Mouse (Mus musculus) midbrain, embryonic 12.5 days (tissue): Measurements from ENCODE around the gene Kif27. TPM values are rescaled to one million over a fixed set of nuclear protein-coding genes. Genes with fewer than 3 reads are reported as not detected.
"Not testable (repeated sequence)": the region's sequence is repeated elsewhere in the genome, so short reads cannot be mapped to it uniquely, and the experiment has no call there.

ENCODE experiments used
- ATAC-seq: fragments of 200-750 bp; cut with Nextera tagmentation; 2 replicates; pipeline ENCODE4 v1.8.0; 2017; ENCODE audit warnings: low read depth, moderate TSS enrichment, moderate library complexity; ENCODE audit not compliant: low FRiP score
- H3K27ac ChIP-seq: fragments of 300-500 bp; sonication (generic); replicated peaks from 2 replicates; pipeline ENCODE4 v1.5.1; 2016; ENCODE audit warnings: mild to moderate bottlenecking
- H3K27me3 ChIP-seq: fragments of 300-500 bp; sonication (generic); 2 replicates; pipeline ENCODE4 v1.6.1; 2016; ENCODE audit warnings: mild to moderate bottlenecking
- H3K36me3 ChIP-seq: fragments of 300-500 bp; sonication (generic); 2 replicates; pipeline ENCODE4 v1.6.1; 2016
- H3K4me1 ChIP-seq: fragments of 300-500 bp; sonication (generic); 2 replicates; pipeline ENCODE4 v1.6.1; 2016
- H3K4me2 ChIP-seq: fragments of 300-500 bp; sonication (generic); replicated peaks from 2 replicates; pipeline ENCODE4 v1.6.1; 2016; ENCODE audit warnings: mild to moderate bottlenecking, moderate library complexity
- H3K4me3 ChIP-seq: fragments of 300-500 bp; sonication (generic); 2 replicates; pipeline ENCODE4 v1.5.1; 2016; ENCODE audit warnings: mild to moderate bottlenecking
- H3K9ac ChIP-seq: fragments of 300-500 bp; sonication (generic); replicated peaks from 2 replicates; pipeline ENCODE4 v1.6.1; 2016; ENCODE audit warnings: mild to moderate bottlenecking, moderate library complexity
- H3K9me3 ChIP-seq: fragments of 300-500 bp; sonication (generic); 2 replicates; pipeline ENCODE4 v1.6.1; 2016; ENCODE audit warnings: mild to moderate bottlenecking
- WGBS: fragments of 180-500 bp; shearing (Covaris S2); methylation state at CpG from one replicate; pipeline ENCODE4 v1.1.7; 2016; 5-methylcytosine and 5-hydroxymethylcytosine counted together
- polyA plus RNA-seq: library from polyadenylated mRNA; unstranded; fragments of >200 nt; fragmentation: Nextera tagmentation; extraction: Ambion mirVana; gene quantifications from 2 replicates; pipeline ENCODE4 v1.2.1, GENCODE M21; 2016

Gene Kif27
- 1.3 and 1.4 TPM in 2 replicates for polyA plus RNA-seq

DNA sequence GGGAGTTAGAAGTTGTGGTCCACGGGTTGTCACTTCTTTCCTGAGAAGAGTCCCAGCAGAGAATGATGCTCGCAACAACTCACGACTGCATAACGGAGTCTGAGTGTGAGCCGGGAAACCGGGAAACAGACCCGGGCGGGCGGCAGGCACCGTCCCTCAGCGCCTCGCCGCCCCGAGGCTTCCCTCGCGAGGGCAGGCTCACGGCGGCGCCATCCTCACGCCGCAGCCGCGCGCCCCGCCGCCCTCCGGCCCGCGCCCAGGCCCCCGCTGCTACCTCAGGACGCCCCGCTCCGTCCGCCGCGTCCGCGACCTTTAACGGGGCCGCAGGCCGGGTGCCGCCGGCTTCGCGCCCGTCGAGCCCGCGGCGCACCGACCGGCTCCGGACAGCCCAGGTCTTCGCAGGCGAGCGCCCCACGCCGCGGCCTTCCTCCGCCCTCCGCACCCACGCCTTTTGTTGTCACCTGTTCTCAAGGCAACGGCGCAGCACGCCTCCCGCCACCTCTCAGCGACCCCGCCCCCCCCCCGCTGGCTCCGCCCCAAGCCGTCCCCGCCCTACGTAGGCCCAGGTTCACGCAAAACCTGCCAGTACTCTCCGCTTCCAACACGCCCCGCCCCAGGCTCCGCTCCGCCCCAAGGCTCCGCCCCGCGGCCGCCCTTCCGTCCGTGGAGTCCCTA is at the start of gene Kif27:
Gene Kif27, minus strand, starts transcription at position 494 of the 675 bp plus-strand sequence.
- Histone ChIP-seq H3K4me1 (0 out of 2 replicates have a peak, but pooled peaks cover 3% of the 10 kb centered on the region), H3K9me3 (no peaks in the 10 kb centered on the region), H3K27me3 (peaks cover 5% of the 10 kb centered on the region), H3K27ac (peak within 1 kb of the TSS; percentile 25; the same call in 1 of the 2 replicates), H3K4me2 (peak within 1 kb of the TSS; percentile 94), H3K36me3 (no peaks in the 10 kb centered on the region), H3K4me3 (peak within 1 kb of the TSS; percentile 70), H3K9ac (peak within 1 kb of the TSS; percentile 51)
- peak; percentile 98 for ATAC-seq
- under 1% methylated on average over 85 of the region's 85 CpGs for WGBS

- not testable (repeated sequence) for ATAC-seq, H3K4me1 ChIP-seq, H3K36me3 ChIP-seq, H3K9me3 ChIP-seq, H3K27me3 ChIP-seq
- peak within 1 kb of the TSS; percentile 57 for H3K4me2 ChIP-seq
- H3K27ac ChIP-seq = peak within 1 kb of the TSS; percentile 99
- H3K9ac ChIP-seq = peak within 1 kb of the TSS; percentile 99
- H3K4me3 ChIP-seq = peak within 1 kb of the TSS; percentile 99
- 6% methylated on average over 17 of the region's 17 CpGs for WGBS
These were observed 44.3 kb upstream of the Kif27 start, which contains the start of gene Hnrnpk for GRCm38 (mm10) chr13:58403243-58403642. Gene Hnrnpk, minus strand, starts transcription at chr13:58403343.

GRCm38 (mm10) chr13:58402744-58403110 is 43.8 kb upstream of the Kif27 start:
- H3K4me3 ChIP-seq = peak overlapping the region; percentile 99
- H3K27me3 ChIP-seq = no peaks in the 10 kb centered on the region
- peak overlapping the region; percentile 99 for H3K27ac ChIP-seq
- peak overlapping the region; percentile 99 for H3K9ac ChIP-seq
- H3K4me1 ChIP-seq = peaks cover 8% of the 10 kb centered on the region
- no peaks in the 10 kb centered on the region for H3K9me3 ChIP-seq
- 1% methylated on average over 38 of the region's 48 CpGs for WGBS
- peak overlapping the region; percentile 57 for H3K4me2 ChIP-seq
- peak; percentile 60 for ATAC-seq
- peaks cover 8% of the 10 kb centered on the region for H3K36me3 ChIP-seq

- under 1% methylated on average over 82 of the region's 91 CpGs for WGBS
- H3K9me3 ChIP-seq = no peaks in the 10 kb centered on the region
These were observed 43.3 kb upstream of the Kif27 start, which contains the start of gene Rmi1 for GRCm38 (mm10) chr13:58402003-58402743. Gene Rmi1, plus strand, starts transcription at chr13:58402248.

DNA sequence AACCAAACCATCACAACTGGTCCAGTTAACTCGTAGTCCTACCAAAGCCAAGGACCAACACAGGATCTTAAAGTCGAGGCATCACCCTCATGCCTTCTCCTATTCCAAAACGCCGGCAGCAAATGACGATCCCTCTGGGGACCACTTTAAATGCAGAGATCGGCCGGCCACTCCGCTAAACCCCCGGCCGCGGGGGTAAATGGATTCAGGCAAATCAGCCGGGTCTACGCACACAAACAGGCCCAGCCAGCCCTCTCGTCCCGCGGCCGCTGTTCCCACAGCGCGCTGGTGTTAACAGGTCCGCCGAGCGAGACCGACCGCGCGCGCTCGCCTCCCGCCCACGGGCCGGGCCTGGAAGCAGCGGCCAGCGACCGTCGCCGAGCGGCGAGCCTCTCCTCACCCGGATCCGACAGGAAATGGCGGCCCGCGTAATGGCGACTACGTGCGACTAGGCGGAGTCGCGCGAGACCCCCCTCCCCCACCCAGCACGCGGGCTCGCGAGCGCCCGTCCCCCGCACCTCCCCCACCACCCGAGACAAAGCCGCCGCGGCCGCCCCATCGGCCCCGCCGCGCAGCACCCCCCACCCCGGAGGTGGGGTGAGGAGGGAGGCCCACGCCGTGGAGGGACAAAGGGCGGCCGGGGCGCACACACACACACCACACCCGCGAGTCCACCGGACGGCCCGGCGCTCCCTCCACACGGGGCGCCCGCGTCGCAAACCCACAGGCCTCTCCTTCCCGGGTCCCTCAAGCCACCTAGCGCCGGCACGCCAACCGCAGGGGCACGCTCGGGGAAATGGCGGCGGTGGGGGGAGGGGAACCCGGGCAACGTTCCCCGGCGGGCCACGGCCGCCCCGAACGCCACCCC is 42.4 kb upstream of the Kif27 start:
- WGBS = under 1% methylated on average over 56 of the region's 100 CpGs
- H3K27ac ChIP-seq = peak overlapping the region; percentile 99
- peak overlapping the region; percentile 99 for H3K4me3 ChIP-seq
- peaks cover 8% of the 10 kb centered on the region for H3K4me1 ChIP-seq
- H3K27me3 ChIP-seq = no peaks in the 10 kb centered on the region
- H3K36me3 ChIP-seq = peaks cover 21% of the 10 kb centered on the region
- no peaks in the 10 kb centered on the region for H3K9me3 ChIP-seq
- peak overlapping the region; percentile 81 for H3K4me2 ChIP-seq
- peak; percentile 55 for ATAC-seq
- peak overlapping the region; percentile 99 for H3K9ac ChIP-seq

More at GRCm38 (mm10) chr13:58402003-58402743, 43.3 kb upstream of the Kif27 start, which contains the start of gene Rmi1:
- H3K9ac ChIP-seq = peak within 1 kb of the TSS; percentile 99
- H3K4me3 ChIP-seq = peak within 1 kb of the TSS; percentile 99
- no peaks in the 10 kb centered on the region for H3K27me3 ChIP-seq
- H3K4me2 ChIP-seq = peak within 1 kb of the TSS; percentile 81
- peak; percentile 94 for ATAC-seq
- H3K27ac ChIP-seq = peak within 1 kb of the TSS; percentile 99
- peaks cover 8% of the 10 kb centered on the region for H3K4me1 ChIP-seq
- peaks cover 13% of the 10 kb centered on the region for H3K36me3 ChIP-seq

- 2% methylated on average over 11 of the region's 11 CpGs for WGBS
- peaks cover 8% of the 10 kb centered on the region for H3K4me1 ChIP-seq
- peaks cover 29% of the 10 kb centered on the region for H3K36me3 ChIP-seq
- ATAC-seq = no peak
- H3K9ac ChIP-seq = peak overlapping the region; percentile 99
- no peaks in the 10 kb centered on the region for H3K9me3 ChIP-seq
- no peak overlapping the region for H3K27ac ChIP-seq
- peak overlapping the region; percentile 81 for H3K4me2 ChIP-seq
- no peaks in the 10 kb centered on the region for H3K27me3 ChIP-seq
- peak overlapping the region; percentile 99 for H3K4me3 ChIP-seq
These were observed 41.7 kb upstream of the Kif27 start for GRCm38 (mm10) chr13:58400576-58400975.

- Histone ChIP-seq H3K27ac (no peak overlapping the region), H3K36me3 (peaks cover 56% of the 10 kb centered on the region), H3K4me2 (no peak overlapping the region), H3K9me3 (no peaks in the 10 kb centered on the region), H3K9ac (no peak overlapping the region), H3K4me1 (peaks cover 5% of the 10 kb centered on the region), H3K4me3 (no peak overlapping the region), H3K27me3 (no peaks in the 10 kb centered on the region)
- ATAC-seq = no peak
- 91% methylated on average over 13 of the region's 13 CpGs for WGBS
These were observed 38.7 kb upstream of the Kif27 start for GRCm38 (mm10) chr13:58397651-58398050.

- not testable (repeated sequence) for H3K9ac ChIP-seq, H3K4me1 ChIP-seq, H3K9me3 ChIP-seq, H3K27ac ChIP-seq, ATAC-seq, H3K4me2 ChIP-seq, H3K27me3 ChIP-seq, H3K4me3 ChIP-seq
- 89% methylated on average over 11 of the region's 11 CpGs for WGBS
- peaks cover 76% of the 10 kb centered on the region for H3K36me3 ChIP-seq
These were observed 35.5 kb upstream of the Kif27 start for GRCm38 (mm10) chr13:58394392-58394791.

- H3K9me3 ChIP-seq = no peaks in the 10 kb centered on the region
- H3K27ac ChIP-seq = no peak overlapping the region
- H3K4me1 ChIP-seq = peaks cover under 1% of the 10 kb centered on the region; the same call in 1 of the 2 replicates
- H3K36me3 ChIP-seq = peaks cover 38% of the 10 kb centered on the region
- H3K27me3 ChIP-seq = no peaks in the 10 kb centered on the region
- H3K9ac ChIP-seq = no peak overlapping the region
- 73% methylated on average over 2 of the region's 2 CpGs for WGBS
- H3K4me3 ChIP-seq = no peak overlapping the region
- ATAC-seq = no peak
- H3K4me2 ChIP-seq = no peak overlapping the region
These were observed 30.5 kb upstream of the Kif27 start for GRCm38 (mm10) chr13:58389324-58389951.

DNA sequence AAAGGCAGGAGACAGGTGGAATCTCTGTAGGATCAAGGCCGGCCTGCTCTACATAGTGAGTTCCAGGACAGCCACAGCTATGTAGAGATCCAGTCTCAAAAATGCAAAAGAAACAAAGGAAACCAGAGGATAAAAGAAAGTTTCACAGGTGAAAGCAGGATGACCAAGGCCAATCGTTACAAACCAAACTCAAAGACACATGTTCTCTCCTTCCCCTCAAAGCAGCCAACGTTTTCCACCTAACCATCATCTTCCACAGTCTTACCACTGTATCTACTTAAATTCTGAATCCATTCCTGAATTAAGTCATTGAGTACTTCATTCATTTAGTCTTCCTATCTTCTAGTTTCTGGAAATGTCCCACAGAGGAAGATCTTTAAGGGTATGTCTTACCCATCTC is 29.5 kb upstream of the Kif27 start:
- no peaks in the 10 kb centered on the region for H3K27me3 ChIP-seq
- no peak overlapping the region for H3K4me2 ChIP-seq
- no peak overlapping the region for H3K4me3 ChIP-seq
- WGBS = 58% methylated on average over 3 of the region's 3 CpGs
- no peaks in the 10 kb centered on the region for H3K9me3 ChIP-seq
- H3K27ac ChIP-seq = no peak overlapping the region
- no peak for ATAC-seq
- H3K9ac ChIP-seq = no peak overlapping the region
- H3K36me3 ChIP-seq = peaks cover 27% of the 10 kb centered on the region
- H3K4me1 ChIP-seq = peaks cover 6% of the 10 kb centered on the region

GRCm38 (mm10) chr13:58387948-58388347 is 29.0 kb upstream of the Kif27 start:
- no peaks in the 10 kb centered on the region for H3K9me3 ChIP-seq
- no peak overlapping the region for H3K27ac ChIP-seq
- ATAC-seq = no peak
- H3K4me1 ChIP-seq = peaks cover 6% of the 10 kb centered on the region
- no peaks in the 10 kb centered on the region for H3K27me3 ChIP-seq
- H3K9ac ChIP-seq = no peak overlapping the region
- no peak overlapping the region for H3K4me3 ChIP-seq
- no peak overlapping the region for H3K4me2 ChIP-seq
- 17% methylated on average over 7 of the region's 7 CpGs for WGBS
- peaks cover 25% of the 10 kb centered on the region for H3K36me3 ChIP-seq
